Mouse (Mus musculus) E14TG2a.4 (cell line): ENCODE measurements around the gene Slamf9.

Experiments used
- CTCF ChIP-seq: conservative IDR thresholded peaks from 2 replicates; pipeline ENCODE4 v1.5.1; 2014; ENCODE audit warnings: low read length
- NANOG ChIP-seq: IDR thresholded peaks from 2 replicates; pipeline ENCODE4 v1.6.1; 2014; ENCODE audit warnings: borderline replicate concordance, low read length, mixed read lengths
- POU5F1 ChIP-seq: IDR thresholded peaks from 2 replicates; pipeline ENCODE4 v1.6.1; 2014; ENCODE audit warnings: low read length, borderline replicate concordance

DNA sequence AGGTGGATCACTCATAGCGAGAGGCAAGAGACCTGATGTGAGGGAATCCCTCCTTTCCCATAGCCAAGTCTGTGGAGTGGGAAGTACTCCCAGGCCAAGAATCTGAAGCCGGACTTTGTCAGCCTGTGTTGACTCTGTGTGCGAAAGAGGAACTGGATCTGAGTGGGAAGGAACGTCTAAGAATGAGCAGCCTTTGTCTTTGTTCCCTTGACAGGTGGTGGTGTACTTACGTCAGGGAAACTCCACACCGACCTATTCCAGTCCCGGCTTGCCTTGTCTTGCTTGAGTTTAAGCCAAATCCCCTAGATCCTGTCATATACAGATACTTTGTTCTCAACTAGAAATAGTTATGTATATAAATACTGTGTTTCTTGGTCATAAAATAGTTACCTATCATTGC, 47.4 kb downstream of the Slamf9 start:
- no peak for TF ChIP-seq CTCF
- TF ChIP-seq POU5F1: no peak
- no peak for TF ChIP-seq NANOG
